Mouse (Mus musculus): ENCODE data around the gene Cyp4x1. TPM values are rescaled to one million over a fixed set of nuclear protein-coding genes. Genes with fewer than 3 reads are reported as not detected.

Cyp4x1 gene
- total and polyA plus RNA-seq, 2 experiments from 2014 or later: not detected

- DNase-seq (ENCODE audit: low spot score) (no peak), ATAC-seq (ENCODE audit: insufficient read depth, low read depth) (no peak)
- no peaks in the 10 kb centered on the region for H3K27me3 ChIP-seq (ENCODE audit: control insufficient read depth, insufficient read depth, low read length)
- H3K9me3 ChIP-seq (replicated peaks; ENCODE audit: control insufficient read depth, low read length): no peaks in the 10 kb centered on the region
- no peak overlapping the region for H3K4me3 ChIP-seq (ENCODE audit: low read depth, low read length)
- no peak overlapping the region for H3K9ac ChIP-seq (replicated peaks; ENCODE audit: low read depth, low read length)
- no peak for TF ChIP-seq EP300 (IDR thresholded peaks at IDR 0.05; ENCODE audit: low read depth)
- TF ChIP-seq CTCF (IDR thresholded peaks at IDR 0.05; ENCODE audit: low read depth): no peak
- whole genome bisulfite sequencing: 18% methylated on average over 5 of the region's 5 CpGs
- no peaks in the 10 kb centered on the region for H3K4me1 ChIP-seq (ENCODE audit: control insufficient read depth, insufficient read depth)
- no peak overlapping the region for H3K4me2 ChIP-seq (ENCODE audit: low read depth, low read length)
- H3K27ac ChIP-seq (ENCODE audit: low read depth): no peak overlapping the region
- no peaks in the 10 kb centered on the region for H3K36me3 ChIP-seq (replicated peaks; ENCODE audit: control insufficient read depth, insufficient read depth, low read length)
Measured at GRCm38 (mm10) chr4:115113266-115113665, 20.8 kb downstream of the Cyp4x1 start.

GRCm38 (mm10) chr4:115111167-115111566 is 22.9 kb downstream of the Cyp4x1 start:
- H3K9ac ChIP-seq (replicated peaks; ENCODE audit: low read depth, low read length): no peak overlapping the region
- TF ChIP-seq CTCF (IDR thresholded peaks at IDR 0.05; ENCODE audit: low read depth) (no peak), EP300 (IDR thresholded peaks at IDR 0.05; ENCODE audit: low read depth) (no peak)
- ATAC-seq (ENCODE audit: insufficient read depth, low read depth) (no peak), DNase-seq (ENCODE audit: low spot score) (no peak)
- no peak overlapping the region for H3K4me2 ChIP-seq (ENCODE audit: low read depth, low read length)
- H3K27me3 ChIP-seq (ENCODE audit: control insufficient read depth, insufficient read depth, low read length): no peaks in the 10 kb centered on the region
- no peak overlapping the region for H3K4me3 ChIP-seq (ENCODE audit: low read depth, low read length)
- 60% methylated on average over 2 of the region's 2 CpGs for WGBS
- no peaks in the 10 kb centered on the region for H3K36me3 ChIP-seq (replicated peaks; ENCODE audit: control insufficient read depth, insufficient read depth, low read length)
- no peaks in the 10 kb centered on the region for H3K9me3 ChIP-seq (replicated peaks; ENCODE audit: control insufficient read depth, low read length)
- no peaks in the 10 kb centered on the region for H3K4me1 ChIP-seq (ENCODE audit: control insufficient read depth, insufficient read depth)
- H3K27ac ChIP-seq (ENCODE audit: low read depth): no peak overlapping the region

- Histone ChIP-seq H3K9ac (replicated peaks; ENCODE audit: low read depth, low read length) (no peak overlapping the region), H3K4me1 (ENCODE audit: control insufficient read depth, insufficient read depth) (no peaks in the 10 kb centered on the region), H3K27ac (ENCODE audit: low read depth) (no peak overlapping the region), H3K4me3 (ENCODE audit: low read depth, low read length) (no peak overlapping the region), H3K4me2 (ENCODE audit: low read depth, low read length) (no peak overlapping the region), H3K36me3 (replicated peaks; ENCODE audit: control insufficient read depth, insufficient read depth, low read length) (no peaks in the 10 kb centered on the region), H3K9me3 (replicated peaks; ENCODE audit: control insufficient read depth, low read length) (no peaks in the 10 kb centered on the region), H3K27me3 (ENCODE audit: control insufficient read depth, insufficient read depth, low read length) (0 out of 2 replicates have a peak, but pooled peaks cover 5% of the 10 kb centered on the region)
- TF ChIP-seq EP300 (IDR thresholded peaks at IDR 0.05; ENCODE audit: low read depth): no peak
- no peak for TF ChIP-seq CTCF (IDR thresholded peaks at IDR 0.05; ENCODE audit: low read depth)
- no peak for ATAC-seq (ENCODE audit: insufficient read depth, low read depth)
- DNase-seq (ENCODE audit: low spot score): no peak
- 36% methylated on average over 4 of the region's 4 CpGs for WGBS
Measured at GRCm38 (mm10) chr4:115103510-115103909, 30.6 kb downstream of the Cyp4x1 start.

- ATAC-seq (ENCODE audit: insufficient read depth, low read depth): peak; percentile 47; the same call in 1 of the 2 replicates
- Histone ChIP-seq H3K4me1 (ENCODE audit: control insufficient read depth, insufficient read depth) (peaks cover 4% of the 10 kb centered on the region; the same call in 1 of the 2 replicates), H3K27ac (ENCODE audit: low read depth) (no peak overlapping the region), H3K4me2 (ENCODE audit: low read depth, low read length) (peak overlapping the region; percentile 33), H3K36me3 (replicated peaks; ENCODE audit: control insufficient read depth, insufficient read depth, low read length) (no peaks in the 10 kb centered on the region), H3K4me3 (ENCODE audit: low read depth, low read length) (no peak overlapping the region), H3K9ac (replicated peaks; ENCODE audit: low read depth, low read length) (no peak overlapping the region), H3K9me3 (replicated peaks; ENCODE audit: control insufficient read depth, low read length) (no peaks in the 10 kb centered on the region), H3K27me3 (ENCODE audit: control insufficient read depth, insufficient read depth, low read length) (0 out of 2 replicates have a peak, but pooled peaks cover 9% of the 10 kb centered on the region)
- 34% methylated on average over 6 of the region's 6 CpGs for WGBS
- peak; percentile 76 for DNase-seq (ENCODE audit: low spot score)
- TF ChIP-seq EP300 (IDR thresholded peaks at IDR 0.05; ENCODE audit: low read depth) (no peak), CTCF (IDR thresholded peaks at IDR 0.05; ENCODE audit: low read depth) (peak; percentile 95)
Measured at GRCm38 (mm10) chr4:115101682-115102081, 32.4 kb downstream of the Cyp4x1 start.

GRCm38 (mm10) chr4:115097146-115097496 is 37.0 kb downstream of the Cyp4x1 start:
- peaks cover 30% of the 10 kb centered on the region; the same call in 1 of the 2 replicates for H3K27me3 ChIP-seq (ENCODE audit: control insufficient read depth, insufficient read depth, low read length)
- peaks cover 18% of the 10 kb centered on the region for H3K4me1 ChIP-seq (ENCODE audit: control insufficient read depth, insufficient read depth)
- 0% methylated on average over 6 of the region's 6 CpGs for WGBS
- no peaks in the 10 kb centered on the region for H3K36me3 ChIP-seq (replicated peaks; ENCODE audit: control insufficient read depth, insufficient read depth, low read length)
- H3K4me3 ChIP-seq (ENCODE audit: low read depth, low read length): peak overlapping the region; percentile 20; the same call in 1 of the 2 replicates
- peak overlapping the region; percentile 85 for H3K4me2 ChIP-seq (ENCODE audit: low read depth, low read length)
- no peaks in the 10 kb centered on the region for H3K9me3 ChIP-seq (replicated peaks; ENCODE audit: control insufficient read depth, low read length)
- no peak for DNase-seq (ENCODE audit: low spot score)
- no peak overlapping the region for H3K27ac ChIP-seq (ENCODE audit: low read depth)
- H3K9ac ChIP-seq (replicated peaks; ENCODE audit: low read depth, low read length): no peak overlapping the region
- TF ChIP-seq CTCF (IDR thresholded peaks at IDR 0.05; ENCODE audit: low read depth) (peak; percentile 52), EP300 (IDR thresholded peaks at IDR 0.05; ENCODE audit: low read depth) (no peak)
- ATAC-seq (ENCODE audit: insufficient read depth, low read depth): no peak

Data from heart, postnatal 0 days (tissue).